Mouse (Mus musculus) cortical plate, adult 2 months (tissue): Measurements from ENCODE around the gene Rims3.

Experiments used
- CTCF ChIP-seq: fragments of 200-500 bp; IDR thresholded peaks from 2 replicates; pipeline ENCODE4 v1.5.1; 2011; ENCODE audit warnings: mild to moderate bottlenecking, control low read depth, low read length; ENCODE audit not compliant: insufficient read depth; ENCODE audit errors: extremely low read depth
- POLR2A ChIP-seq: fragments of 200-500 bp; IDR thresholded peaks from 2 replicates; pipeline ENCODE4 v1.6.1; 2011; ENCODE audit warnings: mild to moderate bottlenecking, low read length, control low read depth; ENCODE audit not compliant: insufficient read depth; ENCODE audit errors: extremely low read depth

GRCm38 (mm10) chr4:120849451-120849850, 5.2 kb upstream of the Rims3 start:
- TF ChIP-seq CTCF: no peak
- TF ChIP-seq POLR2A: no peak
